Mouse (Mus musculus): ENCODE data around the gene Rnf11. TPM values are rescaled to one million over a fixed set of nuclear protein-coding genes. Genes with fewer than 3 reads are reported as not detected.

The Rnf11 gene
- total and polyA plus RNA-seq, 3 experiments = 8.6 to 8.7 TPM; not detected in 1

- H3K79me2 ChIP-seq (ENCODE audit: control insufficient read depth, insufficient read depth, low read length, poor library complexity) = no peaks in the 10 kb centered on the region
- H3K27ac ChIP-seq (ENCODE audit: control insufficient read depth, low read depth, low read length) = peak overlapping the region; percentile 65
- H3K9ac ChIP-seq (ENCODE audit: control insufficient read depth, low read depth, low read length, poor library complexity, severe bottlenecking) = no peak overlapping the region
- peaks cover 35 to 57% of the 10 kb centered on the region in 2 experiments for H3K4me1 ChIP-seq (ENCODE audit: control insufficient read depth in 1 of 2, insufficient read depth in 2 of 2, low read length in 2 of 2)
- H3K36me3 ChIP-seq (ENCODE audit: control insufficient read depth in 1 of 2, insufficient read depth in 2 of 2, low read length in 2 of 2) = peaks cover 0 to 70% of the 10 kb centered on the region in 2 experiments; a peak in 2 of 4 replicates
- no peaks in the 10 kb centered on the region for H3K9me3 ChIP-seq (replicated peaks; ENCODE audit: insufficient read depth, low read length)
- H3K4me3 ChIP-seq (ENCODE audit: control insufficient read depth in 1 of 2, insufficient read depth in 1 of 2, low read depth in 2 of 2, low read length in 2 of 2) = no peak overlapping the region
- no peaks in the 10 kb centered on the region for H3K27me3 ChIP-seq (ENCODE audit: control insufficient read depth in 1 of 2, insufficient read depth in 2 of 2, low read length in 2 of 2)
- peak; percentile 78 for DNase-seq (ENCODE audit: low read depth, low spot score)
- TF ChIP-seq BHLHE40 (IDR thresholded peaks at IDR 0.05; ENCODE audit: borderline replicate concordance, low read depth, low read length) = peak; percentile 91
- peak in 1 of 2 experiments; percentile 73; a peak in 2 of 4 replicates for TF ChIP-seq EP300 (IDR thresholded peaks at IDR 0.05; ENCODE audit: low read depth in 1 of 2, low read length in 2 of 2)
- TF ChIP-seq KAT2A (conservative IDR thresholded peaks at IDR 0.05; ENCODE audit: low read depth, low read length) = 0 out of 2 replicates have a peak, but pooled peaks have one; percentile 4
- TF ChIP-seq GATA1 (IDR thresholded peaks at IDR 0.05; ENCODE audit: low read depth, low read length) = peak; percentile 29; the same call in 1 of the 2 replicates
- TF ChIP-seq ETS1 (IDR thresholded peaks at IDR 0.05; ENCODE audit: low read depth, low read length) = 0 out of 2 replicates have a peak, but pooled peaks have one; percentile 35
- TF ChIP-seq RCOR1 (IDR thresholded peaks at IDR 0.05; ENCODE audit: low read depth, low read length) = no peak
- TF ChIP-seq RAD21 (IDR thresholded peaks at IDR 0.05; ENCODE audit: low read depth, low read length) = no peak
- no peak for TF ChIP-seq POLR2AphosphoS5 (IDR thresholded peaks at IDR 0.05; ENCODE audit: borderline replicate concordance, low read depth, low read length)
- 0 out of 2 replicates have a peak, but pooled peaks have one; percentile 44 for TF ChIP-seq MYB (IDR thresholded peaks at IDR 0.05; ENCODE audit: low read depth, low read length)
- TF ChIP-seq HCFC1 (IDR thresholded peaks at IDR 0.05; ENCODE audit: low read depth, low read length) = 0 out of 2 replicates have a peak, but pooled peaks have one; percentile 2
- peak; percentile 72 for TF ChIP-seq TAL1 (IDR thresholded peaks at IDR 0.05; ENCODE audit: low read length)
- TF ChIP-seq TCF12 (IDR thresholded peaks at IDR 0.05; ENCODE audit: low read depth, low read length) = peak; percentile 74
- TF ChIP-seq USF1 (IDR thresholded peaks at IDR 0.05; ENCODE audit: low read depth, low read length) = 0 out of 2 replicates have a peak, but pooled peaks have one; percentile 7
- 0 out of 2 replicates have a peak, but pooled peaks have one; percentile 22 for TF ChIP-seq MXI1 (IDR thresholded peaks at IDR 0.05; ENCODE audit: low read depth, low read length)
Observed at GRCm38 (mm10) chr4:109445956-109446355, 38.6 kb downstream of the Rnf11 start.

- H3K4me3 ChIP-seq (ENCODE audit: control insufficient read depth in 1 of 2, insufficient read depth in 1 of 2, low read depth in 2 of 2, low read length in 2 of 2) = no peak overlapping the region
- H3K27ac ChIP-seq (ENCODE audit: control insufficient read depth, low read depth, low read length) = peak overlapping the region; percentile 87
- no peaks in the 10 kb centered on the region for H3K27me3 ChIP-seq (ENCODE audit: control insufficient read depth in 1 of 2, insufficient read depth in 2 of 2, low read length in 2 of 2)
- H3K9me3 ChIP-seq (replicated peaks; ENCODE audit: insufficient read depth, low read length) = no peaks in the 10 kb centered on the region
- peaks cover 35 to 63% of the 10 kb centered on the region in 2 experiments for H3K4me1 ChIP-seq (ENCODE audit: control insufficient read depth in 1 of 2, insufficient read depth in 2 of 2, low read length in 2 of 2)
- H3K9ac ChIP-seq (ENCODE audit: control insufficient read depth, low read depth, low read length, poor library complexity, severe bottlenecking) = peak overlapping the region; percentile 12; the same call in 1 of the 2 replicates
- no peaks in the 10 kb centered on the region for H3K79me2 ChIP-seq (ENCODE audit: control insufficient read depth, insufficient read depth, low read length, poor library complexity)
- peaks cover 0 to 75% of the 10 kb centered on the region in 2 experiments; a peak in 2 of 4 replicates for H3K36me3 ChIP-seq (ENCODE audit: control insufficient read depth in 1 of 2, insufficient read depth in 2 of 2, low read length in 2 of 2)
- DNase-seq (ENCODE audit: low read depth, low spot score) = peak; percentile 97
- TF ChIP-seq TAL1 (IDR thresholded peaks at IDR 0.05; ENCODE audit: low read length) = peak; percentile 99
- peak; percentile 99 for TF ChIP-seq RCOR1 (IDR thresholded peaks at IDR 0.05; ENCODE audit: low read depth, low read length)
- no peak for TF ChIP-seq ZC3H11A (IDR thresholded peaks at IDR 0.05; ENCODE audit: low read depth, low read length)
- TF ChIP-seq MAX (IDR thresholded peaks at IDR 0.05; ENCODE audit: low read length) = no peak; the same call in none of the 2 replicates
- peak; percentile 99 for TF ChIP-seq EP300 (IDR thresholded peaks at IDR 0.05; ENCODE audit: low read depth in 1 of 2, low read length in 2 of 2)
- no peak for TF ChIP-seq POLR2A (IDR thresholded peaks at IDR 0.05; ENCODE audit: control insufficient read depth in 1 of 2, insufficient read depth in 1 of 2, low read depth in 1 of 2, low read length in 2 of 2, poor library complexity in 1 of 2)
- TF ChIP-seq MXI1 (IDR thresholded peaks at IDR 0.05; ENCODE audit: low read depth, low read length) = no peak; the same call in 1 of the 2 replicates
- 0 out of 2 replicates have a peak, but pooled peaks have one; percentile 22 for TF ChIP-seq MYC (IDR thresholded peaks at IDR 0.05; ENCODE audit: low read depth, low read length)
- TF ChIP-seq JUND (IDR thresholded peaks at IDR 0.05; ENCODE audit: low read depth, low read length) = no peak
- peak; percentile 92 for TF ChIP-seq SIN3A (IDR thresholded peaks at IDR 0.05; ENCODE audit: low read length)
- TF ChIP-seq KAT2A (conservative IDR thresholded peaks at IDR 0.05; ENCODE audit: low read depth, low read length) = no peak; the same call in 1 of the 2 replicates
- TF ChIP-seq MYB (IDR thresholded peaks at IDR 0.05; ENCODE audit: low read depth, low read length) = peak; percentile 80
- TF ChIP-seq RAD21 (IDR thresholded peaks at IDR 0.05; ENCODE audit: low read depth, low read length) = no peak
- no peak for TF ChIP-seq USF2 (IDR thresholded peaks at IDR 0.05; ENCODE audit: borderline replicate concordance in 1 of 2, insufficient read depth in 1 of 2, low read depth in 1 of 2, low read length in 2 of 2)
- peak; percentile 54; the same call in 1 of the 2 replicates for TF ChIP-seq ZMIZ1 (IDR thresholded peaks at IDR 0.05; ENCODE audit: low read depth, low read length)
- TF ChIP-seq POLR2AphosphoS2 (IDR thresholded peaks at IDR 0.05; ENCODE audit: low read length) = peak; percentile 89
- no peak for TF ChIP-seq USF1 (IDR thresholded peaks at IDR 0.05; ENCODE audit: low read depth, low read length)
- no peak for TF ChIP-seq CHD1 (IDR thresholded peaks at IDR 0.05; ENCODE audit: low read depth, low read length)
- TF ChIP-seq HCFC1 (IDR thresholded peaks at IDR 0.05; ENCODE audit: low read depth, low read length) = 0 out of 2 replicates have a peak, but pooled peaks have one; percentile 28
- peak; percentile 32; the same call in 1 of the 2 replicates for TF ChIP-seq CHD2 (IDR thresholded peaks at IDR 0.05; ENCODE audit: low read length)
- no peak for TF ChIP-seq NELFE (IDR thresholded peaks at IDR 0.05; ENCODE audit: low read depth, low read length)
- peak; percentile 92 for TF ChIP-seq MAFK (IDR thresholded peaks at IDR 0.05; ENCODE audit: borderline replicate concordance, low read depth, low read length)
- peak; percentile 99 for TF ChIP-seq TCF12 (IDR thresholded peaks at IDR 0.05; ENCODE audit: low read depth, low read length)
- TF ChIP-seq NRF1 (IDR thresholded peaks at IDR 0.05; ENCODE audit: insufficient read depth, low read depth, low read length, poor library complexity, severe bottlenecking) = no peak
Observed at GRCm38 (mm10) chr4:109445397-109445796, 39.1 kb downstream of the Rnf11 start.
